Comparison of ENCODE assay signal across 29 mouse cellular contexts in genomic region chr8:123880821-123881350, GRCm38 (mm10). TPM values are rescaled to one million over a fixed set of nuclear protein-coding genes. Genes with fewer than 3 reads are reported as not detected.
A peak's percentile ranks its signal among the peaks of the same experiment; 100 is the strongest.
DNase-seq lines count a peak whose midpoint lies in the region; ATAC-seq and TF ChIP-seq lines count a peak whose summit lies in the region.
"Had no signal": no experiment of that assay in that cellular context is flagged by ENCODE, and none has a peak within 500 bp of the region (broad histone marks: within the 10 kb centered on the region; RNA-seq: fewer than 3 reads in every experiment).

No protein-coding gene starts in this region.

- DNase-seq in frontal cortex, postnatal 10 days (ENCODE audit: low spot score in 2 of 2), result no peak
- DNase-seq in layer of hippocampus, adult 2 months (ENCODE audit: low spot score in 2 of 2), result no peak
- no peak for DNase-seq in layer of hippocampus, adult 9-10 months (ENCODE audit: low spot score)
- DNase-seq in midbrain, postnatal 0 days (ENCODE audit: low spot score), result no peak
- no peak for DNase-seq in midbrain, embryonic 11.5 days (ENCODE audit: low spot score, missing footprints)
- DNase-seq in cerebellum, adult 11 months, result no peak
- DNase-seq in adrenal gland, adult 2 months, result no peak
- DNase-seq: adrenal gland, postnatal 36 days; cerebellum, adult 18-20 months; cerebellum, postnatal 25 days; embryo, embryonic 11 days; gastrocnemius, postnatal 36 days; heart, adult 2 months; kidney, adult 9 months; kidney, postnatal 4 days; liver; lung, adult 2 months; spleen, adult 18-20 months; thymus, postnatal 14 days had no signal

- no peaks in the 10 kb centered on the region for H3K9me3 ChIP-seq in midbrain, postnatal 0 days (ENCODE audit: low read length)
- no peaks in the 10 kb centered on the region for H3K9me3 ChIP-seq in midbrain, embryonic 11.5 days (ENCODE audit: control insufficient read depth, low read length)
- H3K9me3 ChIP-seq: embryonic facial prominence, embryonic 13.5 days; forebrain, embryonic 13.5 days; hindbrain, embryonic 13.5 days; limb, embryonic 10.5 days; midbrain, embryonic 12.5 days had no signal

- H3K4me2 ChIP-seq in midbrain, postnatal 0 days (ENCODE audit: low read depth, low read length, poor library complexity, severe bottlenecking), result no peak overlapping the region
- H3K4me2 ChIP-seq in midbrain, embryonic 11.5 days, result no peak overlapping the region
- H3K4me2 ChIP-seq: embryonic facial prominence, embryonic 13.5 days; forebrain, embryonic 13.5 days; hindbrain, embryonic 13.5 days; midbrain, embryonic 12.5 days had no signal

- H3K27me3 ChIP-seq in midbrain, postnatal 0 days (ENCODE audit: insufficient read depth, low read length), result no peaks in the 10 kb centered on the region
- H3K27me3 ChIP-seq in midbrain, embryonic 11.5 days (ENCODE audit: control insufficient read depth, insufficient read depth, low read length), result no peaks in the 10 kb centered on the region

- H3K36me3 ChIP-seq in midbrain, postnatal 0 days (ENCODE audit: insufficient read depth, low read length), result no peaks in the 10 kb centered on the region
- no peaks in the 10 kb centered on the region for H3K36me3 ChIP-seq in midbrain, embryonic 11.5 days (ENCODE audit: control insufficient read depth, insufficient read depth, low read length)
- H3K36me3 ChIP-seq: embryonic facial prominence, embryonic 13.5 days; hindbrain, embryonic 13.5 days; limb, embryonic 10.5 days; midbrain, embryonic 12.5 days had no signal

- no peak overlapping the region for H3K4me3 ChIP-seq in layer of hippocampus, adult 2 months
- H3K4me3 ChIP-seq in midbrain, postnatal 0 days (ENCODE audit: low read depth, low read length), result no peak overlapping the region
- no peak overlapping the region for H3K4me3 ChIP-seq in midbrain, embryonic 11.5 days (ENCODE audit: low read depth, low read length)
- H3K4me3 ChIP-seq: embryonic facial prominence, embryonic 13.5 days; erythroblast, embryonic 14.5 days; forebrain, embryonic 13.5 days; heart, adult 2 months; hindbrain, embryonic 13.5 days; limb, embryonic 10.5 days; midbrain, embryonic 12.5 days had no signal

- peak; percentile 40 for TF ChIP-seq CTCF in layer of hippocampus, adult 2 months (conservative IDR thresholded peaks at IDR 0.05)
- peak; percentile 31 for TF ChIP-seq CTCF in midbrain, postnatal 0 days (IDR thresholded peaks at IDR 0.05)

- peak overlapping the region; percentile 93 for H3K27ac ChIP-seq in layer of hippocampus, adult 2 months
- H3K27ac ChIP-seq in midbrain, postnatal 0 days (ENCODE audit: low read depth, low read length), result no peak overlapping the region; the same call in 1 of the 2 replicates
- no peak overlapping the region for H3K27ac ChIP-seq in midbrain, embryonic 11.5 days (ENCODE audit: low read depth, low read length)
- H3K27ac ChIP-seq: embryonic facial prominence, embryonic 13.5 days; forebrain, embryonic 13.5 days; heart, adult 2 months; hindbrain, embryonic 13.5 days; limb, embryonic 10.5 days; midbrain, embryonic 12.5 days had no signal

- peaks cover 12% of the 10 kb centered on the region; the same call in 1 of the 2 replicates for H3K4me1 ChIP-seq in midbrain, postnatal 0 days (ENCODE audit: insufficient read depth, low read length)
- H3K4me1 ChIP-seq in midbrain, embryonic 11.5 days (ENCODE audit: control insufficient read depth, insufficient read depth, low read length), result no peaks in the 10 kb centered on the region

- ATAC-seq in frontal cortex, adult (ENCODE audit: low TSS enrichment), result peak; percentile 8; the same call in 1 of the 2 replicates
- ATAC-seq in midbrain, postnatal 0 days (ENCODE audit: low FRiP score), result no peak
- no peak for ATAC-seq in midbrain, embryonic 11.5 days (ENCODE audit: low FRiP score)
- ATAC-seq: forebrain, embryonic 13.5 days; inflammation-experienced regulatory T-cells, adult 6 months had no signal

- 65% methylated on average over 4 of the region's 4 CpGs for WGBS in midbrain, postnatal 0 days
- WGBS in midbrain, embryonic 11.5 days, result 63% methylated on average over 4 of the region's 4 CpGs

- H3K9ac ChIP-seq in midbrain, postnatal 0 days (replicated peaks; ENCODE audit: low read length, poor library complexity, severe bottlenecking), result no peak overlapping the region
- no peak overlapping the region for H3K9ac ChIP-seq in midbrain, embryonic 11.5 days (ENCODE audit: low read length)
- H3K9ac ChIP-seq: embryonic facial prominence, embryonic 13.5 days; forebrain, embryonic 13.5 days; hindbrain, embryonic 13.5 days; midbrain, embryonic 12.5 days had no signal

RNA-seq across cellular contexts. Expression of gene Acta1, which starts 13.7 kb away (rescaled TPM):
- 1 to 10 TPM; 6.0 to 6.5 TPM for total RNA-seq in layer of hippocampus, adult 2 months (2021)
- 12.3 and 22.7 TPM in 2 replicates for total RNA-seq in midbrain, postnatal 0 days (2014; rRNA removed)
- polyA plus RNA-seq in midbrain, postnatal 0 days (2015; fragmentation: Nextera tagmentation; extraction: Ambion mirVana), result 18.9 and 19.5 TPM in 2 replicates
- polyA plus RNA-seq in midbrain, embryonic 11.5 days (2014; fragmentation: Nextera tagmentation; extraction: Ambion mirVana), result 0.17 TPM in 1 of 2 replicates, not detected in the other
- total RNA-seq in adrenal gland, adult 2 months (2021), result under 1 TPM; 0.20 to 0.38 TPM
- polyA plus RNA-seq in adrenal gland, adult 2 months (2012; rRNA removed), result 1.2 and 4.7 TPM in 2 replicates
- total RNA-seq: monocyte, adult 5-6 weeks; neutrophil, adult 5-6 weeks had no signal

RNA-seq across cellular contexts. Expression of gene Ccsap, which starts 20.9 kb away (rescaled TPM):
- 10 to 100 TPM; 62.3 to 62.7 TPM for total RNA-seq in layer of hippocampus, adult 2 months (2021)
- total RNA-seq in midbrain, postnatal 0 days (2014; rRNA removed), result 9.9 and 16.3 TPM in 2 replicates
- polyA plus RNA-seq in midbrain, postnatal 0 days (2015; fragmentation: Nextera tagmentation; extraction: Ambion mirVana), result 5.2 and 5.5 TPM in 2 replicates
- 7.5 and 7.9 TPM in 2 replicates for polyA plus RNA-seq in midbrain, embryonic 11.5 days (2014; fragmentation: Nextera tagmentation; extraction: Ambion mirVana)
- total RNA-seq in adrenal gland, adult 2 months (2021), result 1 to 10 TPM; 1.2 to 2.1 TPM
- polyA plus RNA-seq in adrenal gland, adult 2 months (2012; rRNA removed), result 0.70 and 1.3 TPM in 2 replicates
